Mouse (Mus musculus) yolk sac, embryonic 10.5 days (tissue): ENCODE results near the gene C8a.

Experiments used
- DNase-seq: peaks from one replicate; pipeline ENCODE4 v3.0.0-alpha.2; 2017; ENCODE audit warnings: low spot score

C8a gene

GRCm38 (mm10) chr4:104769602-104770001 lies 106.6 kb downstream of the C8a start:
- DNase-seq, result no peak

GRCm38 (mm10) chr4:104768190-104768589 lies 108.0 kb downstream of the C8a start:
- DNase-seq, result no peak

- DNase-seq, result peak; percentile 45
Observed at GRCm38 (mm10) chr4:104766065-104766464, 110.1 kb downstream of the C8a start, which contains the start of gene C8b. Gene C8b (plus strand): TSS chr4:104766317.
